Mouse (Mus musculus): ENCODE data around the gene Pir.

GRCm38 (mm10) chrX:164370576-164370975 lies 101.4 kb downstream of the Pir start:
- TF ChIP-seq USF1 (IDR thresholded peaks at IDR 0.05; ENCODE audit: low read depth, low read length) (no peak), CTCF (conservative IDR thresholded peaks at IDR 0.05 in 1 of 2, IDR thresholded peaks at IDR 0.05 in 1 of 2; ENCODE audit: low read depth in 2 of 2, low read length in 2 of 2) (no peak), TCF12 (IDR thresholded peaks at IDR 0.05; ENCODE audit: low read depth, low read length) (no peak), POLR2AphosphoS2 (IDR thresholded peaks at IDR 0.05; ENCODE audit: low read depth, low read length) (no peak), EP300 (IDR thresholded peaks at IDR 0.05; ENCODE audit: low read length) (no peak), JUN (IDR thresholded peaks at IDR 0.05; ENCODE audit: insufficient read depth, low read depth, low read length) (no peak), PAX5 (IDR thresholded peaks at IDR 0.05; ENCODE audit: low read length) (no peak), ETS1 (conservative IDR thresholded peaks at IDR 0.05; ENCODE audit: low read depth, low read length) (no peak), MAFK (IDR thresholded peaks at IDR 0.05; ENCODE audit: insufficient replicate concordance, low read length) (no peak), POLR2A (IDR thresholded peaks at IDR 0.05; ENCODE audit: low read depth, low read length) (no peak), MXI1 (IDR thresholded peaks at IDR 0.05; ENCODE audit: low read depth, low read length) (no peak), E2F4 (IDR thresholded peaks at IDR 0.05; ENCODE audit: insufficient replicate concordance, low read depth, low read length) (no peak), KAT2A (IDR thresholded peaks at IDR 0.05; ENCODE audit: insufficient replicate concordance, low read length) (no peak)
